Mouse (Mus musculus) cerebellum, adult 18-20 months (tissue): Measurements from ENCODE around the gene Hibch.

Experiments used
- DNase-seq, 2 experiments: peaks; one replicate each; pipeline ENCODE4 v3.0.0; 2021

Hibch gene

DNA sequence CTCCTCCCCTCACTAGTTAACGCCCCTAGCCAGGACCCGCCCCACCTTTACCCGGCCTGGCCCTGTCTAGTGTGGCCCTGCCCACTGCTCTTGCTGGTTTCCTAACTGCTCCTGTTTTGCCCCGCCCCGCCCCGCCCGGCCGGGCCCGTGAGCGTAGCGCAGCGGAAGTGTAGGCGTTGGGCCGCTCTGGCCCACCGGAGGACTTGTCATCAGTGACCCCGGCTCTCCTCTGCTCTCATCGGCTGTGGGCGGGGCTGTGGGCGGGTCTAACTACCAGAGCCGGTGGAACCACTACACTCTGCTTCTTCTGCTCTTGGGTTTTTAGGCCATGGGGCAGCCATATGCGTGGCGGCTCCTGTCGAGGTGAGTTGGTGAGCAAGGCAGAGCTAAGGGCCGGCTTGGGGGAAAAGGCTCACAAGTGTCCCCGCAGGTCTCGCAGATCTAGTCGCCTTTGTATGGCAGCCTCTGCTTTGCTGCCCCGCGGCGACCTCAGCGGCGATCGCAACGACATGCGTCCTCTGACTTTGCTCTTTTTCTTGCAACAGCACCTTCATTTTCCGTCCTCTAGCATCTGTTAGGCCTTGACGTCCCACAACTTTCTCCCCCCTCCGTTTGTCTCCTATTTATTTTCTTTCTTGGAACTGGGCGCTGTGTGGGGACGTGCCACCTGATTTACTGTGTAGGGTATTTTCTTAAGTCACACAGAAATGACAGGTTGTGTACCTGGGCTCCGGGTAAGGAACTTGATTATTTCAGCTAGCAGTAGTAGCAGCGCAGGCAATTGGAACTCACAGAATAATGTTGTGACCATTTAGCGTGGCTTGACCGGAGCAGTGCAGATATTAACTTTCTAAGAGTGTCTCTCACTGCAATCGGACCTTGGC, at the start of gene Hibch:
Hibch (plus strand) TSS at position 148 of the 884 bp plus-strand sequence.
- peak; percentile 97 to 98 for DNase-seq

- DNase-seq: peak in 1 of 2 experiments; percentile 13
Observed at GRCm38 (mm10) chr1:52795927-52796326, 48.8 kb upstream of the Hibch start.

DNA sequence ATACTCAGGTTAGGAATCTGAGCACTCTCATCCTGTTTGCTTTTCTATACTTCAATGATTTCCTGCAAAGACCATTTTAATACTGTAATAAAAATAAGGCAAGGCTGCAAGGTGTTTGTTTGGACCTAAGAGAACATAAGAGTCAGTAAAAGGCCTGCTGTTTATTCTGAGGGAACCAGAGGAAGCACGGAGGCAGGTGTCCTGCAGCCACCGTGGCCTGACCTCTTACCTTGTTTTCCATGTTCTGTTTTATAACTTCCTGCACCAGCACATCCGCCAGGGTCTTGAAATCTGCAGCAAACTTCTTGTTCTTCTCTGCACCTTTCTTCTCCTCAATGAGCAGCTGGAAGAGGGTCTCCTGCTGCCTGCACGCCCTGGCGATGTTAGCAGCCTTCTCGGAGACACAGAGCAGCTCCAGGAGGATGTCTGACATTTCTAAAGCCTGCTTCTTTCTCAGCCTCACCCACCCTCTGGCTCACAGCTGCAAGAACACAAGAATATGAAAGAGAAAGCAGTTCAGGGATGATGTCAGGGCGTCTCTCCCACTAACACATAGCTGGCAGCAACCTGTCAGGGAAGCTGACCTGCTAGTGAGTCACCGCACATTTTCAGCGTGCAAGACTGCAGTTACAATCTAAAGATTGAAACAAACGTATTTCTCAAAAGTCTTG, 45.5 kb upstream of the Hibch start:
- DNase-seq: peak; percentile 26 to 32

DNA sequence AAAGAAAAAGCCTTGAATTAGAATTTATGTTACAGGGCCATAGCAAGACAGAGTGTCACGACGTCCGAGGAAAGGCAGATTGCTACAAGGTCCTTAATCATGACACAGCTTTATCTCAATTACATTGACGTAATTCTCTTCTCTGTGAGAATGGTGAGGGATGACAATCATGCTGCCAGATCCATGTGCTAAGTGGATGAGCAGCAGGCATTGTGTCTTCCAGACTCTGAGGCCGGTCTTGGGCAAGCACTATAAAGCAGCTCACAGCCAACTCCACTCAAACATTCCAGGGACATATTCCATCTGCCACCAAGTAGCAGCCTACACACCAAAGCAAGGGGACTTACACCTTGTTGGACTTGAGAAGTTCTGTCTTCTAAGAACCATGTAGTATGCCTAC, 45.0 kb upstream of the Hibch start:
- DNase-seq: peak; percentile 44 to 47

GRCm38 (mm10) chr1:52800340-52800740, 44.4 kb upstream of the Hibch start:
- DNase-seq: no peak

DNA sequence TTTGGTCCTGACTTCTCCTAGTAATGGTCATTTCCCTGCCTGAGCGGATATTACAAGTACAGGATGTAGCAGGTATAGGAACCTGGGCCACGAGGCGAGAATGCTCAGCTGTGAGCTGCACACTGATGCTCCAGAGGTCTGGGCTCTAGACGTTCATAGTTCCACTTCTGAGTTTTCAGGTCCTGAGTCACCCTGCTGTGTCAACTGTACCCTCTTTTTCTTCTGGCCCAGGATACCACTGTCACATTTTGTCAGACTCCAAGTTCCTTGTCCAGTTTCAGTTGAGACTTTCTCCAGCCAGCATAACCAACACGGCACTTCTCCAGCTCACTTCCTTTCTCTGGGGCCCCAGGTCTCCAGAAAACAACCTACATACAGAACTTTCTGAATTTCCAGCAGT, 43.1 kb upstream of the Hibch start:
- DNase-seq: no peak

DNA sequence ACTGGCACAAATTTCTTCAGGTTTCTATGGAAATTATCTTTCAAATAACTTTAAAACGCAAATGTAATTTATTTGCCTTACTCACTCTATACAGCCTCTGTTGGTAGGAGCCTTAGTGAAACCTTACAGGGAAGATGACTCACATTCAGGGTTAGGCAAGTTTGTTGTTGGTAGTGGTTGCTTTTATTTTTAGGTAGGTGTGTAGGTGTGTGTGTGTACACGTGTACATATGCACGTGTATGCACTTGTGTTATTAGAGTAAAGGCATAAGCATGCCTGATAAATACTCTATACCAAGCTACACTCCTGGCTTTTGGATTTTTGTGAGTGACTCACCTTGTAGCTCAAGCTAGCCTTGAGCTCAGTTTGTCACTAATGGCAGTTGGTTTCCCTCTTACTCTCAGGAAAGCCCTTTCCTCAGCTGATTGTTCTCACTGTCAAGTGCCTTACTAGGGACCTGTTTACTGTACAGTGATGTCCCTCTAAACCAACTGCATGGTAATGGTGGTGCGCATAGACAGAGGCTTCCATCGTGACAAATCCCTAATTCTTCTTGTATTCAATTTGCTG, 42.2 kb upstream of the Hibch start:
- DNase-seq: no peak

GRCm38 (mm10) chr1:52805041-52805440, 39.7 kb upstream of the Hibch start:
- DNase-seq: no peak

DNA sequence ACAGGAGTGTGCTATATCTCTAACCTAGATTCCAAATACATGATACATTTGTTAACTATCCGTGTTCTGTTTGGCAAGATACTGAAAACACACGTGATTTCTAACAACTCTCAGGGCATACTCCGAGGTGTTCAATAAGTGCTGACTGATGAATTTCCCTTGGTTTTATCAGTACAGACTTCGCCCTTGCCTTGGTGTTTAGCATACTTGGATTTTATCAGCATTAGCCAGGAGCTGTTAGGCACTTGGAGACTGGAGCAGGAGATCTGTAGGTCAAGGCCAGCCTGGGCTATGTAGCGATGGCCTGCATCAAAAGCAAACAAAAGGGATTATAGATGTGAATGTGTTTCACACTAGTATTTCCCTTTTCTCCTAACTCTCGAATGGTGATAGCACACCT, 36.3 kb upstream of the Hibch start:
- DNase-seq: no peak

DNA sequence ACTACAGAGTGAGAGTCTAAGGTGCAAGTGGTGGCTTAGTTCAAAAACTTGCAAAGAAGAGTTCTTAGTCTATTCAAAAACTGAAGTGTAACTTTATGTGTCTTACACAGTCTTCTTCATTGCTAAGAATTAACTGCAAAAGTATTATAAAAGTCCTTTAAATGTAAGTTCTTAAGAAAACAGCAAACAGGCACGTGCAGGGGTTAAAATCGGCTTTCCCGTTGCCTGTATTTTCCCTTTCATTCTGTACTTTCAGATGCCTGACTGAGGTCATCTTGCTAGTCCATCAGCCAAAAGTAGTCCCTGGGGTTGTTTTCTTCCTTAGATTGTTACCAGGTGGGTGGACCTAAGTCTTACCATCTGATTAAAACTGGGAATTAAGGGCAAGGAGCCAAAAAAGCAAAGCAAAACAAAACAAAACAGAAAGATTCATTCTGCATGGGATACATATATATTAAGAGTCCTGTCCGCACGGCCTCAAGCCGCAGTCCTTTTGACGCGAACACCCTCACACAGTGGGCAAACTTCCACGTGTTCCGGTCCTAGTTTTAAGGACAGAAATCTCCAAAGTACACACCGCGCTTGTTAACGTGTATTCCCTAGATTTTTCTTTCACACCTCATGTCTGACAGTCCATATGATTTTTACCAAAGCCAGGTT, 28.4 kb upstream of the Hibch start:
- peak; percentile 29 to 55 for DNase-seq

DNA sequence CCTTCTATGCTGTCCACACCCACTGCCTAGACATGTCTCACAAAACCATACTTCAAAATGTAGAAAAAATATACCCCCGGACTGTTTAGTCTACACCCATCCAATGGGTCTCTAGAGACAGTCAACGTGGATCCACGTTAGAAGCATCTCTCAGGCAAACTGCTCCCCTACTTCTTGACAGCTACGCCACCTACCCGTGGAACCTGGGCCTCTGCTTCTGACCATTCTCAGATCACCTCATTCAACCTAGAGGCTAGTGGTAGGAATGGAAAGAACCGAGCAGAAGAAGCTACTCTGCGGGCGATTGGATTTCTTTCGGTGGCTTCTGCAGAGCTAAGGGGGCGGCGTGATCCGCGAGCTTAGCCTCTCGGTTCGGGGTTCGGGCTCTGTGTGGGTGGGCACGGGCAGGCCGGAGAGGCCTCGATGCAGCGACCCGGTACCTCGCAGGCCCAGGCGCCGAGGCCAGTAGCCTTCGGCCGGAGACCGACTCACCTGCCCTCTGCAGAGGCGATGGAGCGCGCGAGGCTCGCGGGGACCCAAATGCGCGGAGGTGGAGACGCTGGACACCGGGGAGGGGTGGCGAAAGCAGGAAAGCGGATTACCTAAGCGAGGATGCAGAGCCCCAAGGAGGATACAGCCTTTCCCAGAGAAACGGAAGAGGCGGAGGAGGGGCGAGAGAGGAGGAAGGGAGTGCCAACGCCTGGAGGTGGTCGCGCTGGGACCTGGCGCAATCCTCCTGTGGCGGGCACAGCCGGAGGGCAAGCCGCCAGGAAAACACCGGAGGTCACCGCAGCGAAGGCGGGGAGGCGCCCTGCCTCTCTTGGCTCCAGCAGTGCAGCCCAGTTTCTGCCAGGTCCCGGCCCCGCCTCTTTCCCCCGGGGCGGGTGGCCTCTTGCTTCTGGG, 27.6 kb upstream of the Hibch start, which contains the start of gene Inpp1:
Inpp1 (minus strand) TSS at position 779 of the 903 bp plus-strand sequence.
- DNase-seq: peak; percentile 90 to 91

- DNase-seq: no peak
Observed at GRCm38 (mm10) chr1:52817813-52818147, 26.9 kb upstream of the Hibch start.

GRCm38 (mm10) chr1:52839099-52839498, 5.6 kb upstream of the Hibch start:
- no peak for DNase-seq

GRCm38 (mm10) chr1:52844354-52844753, 375 bp upstream of the Hibch start:
- no peak for DNase-seq

GRCm38 (mm10) chr1:52846556-52846955, 1.8 kb downstream of the Hibch start:
- no peak for DNase-seq

- no peak for DNase-seq
Observed at GRCm38 (mm10) chr1:52849422-52849821, 4.7 kb downstream of the Hibch start.

DNA sequence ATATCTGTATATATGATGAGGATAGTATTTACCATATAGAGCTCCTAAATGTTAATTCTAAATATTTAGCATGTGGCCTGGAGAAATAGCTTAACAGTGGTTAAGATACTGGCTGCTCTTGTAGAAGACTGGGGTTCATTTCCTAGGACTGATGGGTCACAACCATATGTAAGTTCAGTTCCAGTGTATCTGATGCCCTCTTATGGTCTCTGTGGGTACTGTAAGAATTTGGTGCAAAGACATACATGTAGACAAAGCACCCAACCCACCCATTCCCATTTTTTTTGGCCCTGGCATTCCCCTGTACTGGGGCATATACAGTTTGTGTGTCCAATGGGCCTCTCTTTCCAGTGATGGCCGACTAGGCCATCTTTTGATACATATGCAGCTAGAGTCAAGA, 9.3 kb downstream of the Hibch start:
- peak; percentile 32 for DNase-seq

- DNase-seq: no peak
Observed at GRCm38 (mm10) chr1:52855904-52856601, 11.3 kb downstream of the Hibch start.

- DNase-seq: no peak
Observed at GRCm38 (mm10) chr1:52864220-52864619, 19.5 kb downstream of the Hibch start.

DNA sequence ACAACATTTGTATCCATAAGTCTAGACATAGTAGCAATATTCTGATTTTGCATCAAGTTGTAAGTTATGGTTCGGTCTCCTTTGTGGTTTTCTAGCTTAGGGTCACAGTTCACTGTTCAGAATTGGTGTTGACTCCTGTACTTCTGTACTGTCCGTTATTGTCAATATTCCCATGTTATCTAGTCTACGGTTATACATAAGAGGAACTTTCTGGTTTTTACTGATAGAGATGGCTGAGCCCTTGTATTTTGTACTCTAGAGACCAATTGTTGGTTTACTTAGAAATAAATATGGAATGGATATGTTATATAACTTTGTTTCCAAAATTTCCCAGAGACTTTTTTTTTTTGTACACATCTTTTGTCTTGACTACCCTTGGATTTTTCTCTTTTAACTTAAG, 21.3 kb downstream of the Hibch start:
- DNase-seq: no peak

DNA sequence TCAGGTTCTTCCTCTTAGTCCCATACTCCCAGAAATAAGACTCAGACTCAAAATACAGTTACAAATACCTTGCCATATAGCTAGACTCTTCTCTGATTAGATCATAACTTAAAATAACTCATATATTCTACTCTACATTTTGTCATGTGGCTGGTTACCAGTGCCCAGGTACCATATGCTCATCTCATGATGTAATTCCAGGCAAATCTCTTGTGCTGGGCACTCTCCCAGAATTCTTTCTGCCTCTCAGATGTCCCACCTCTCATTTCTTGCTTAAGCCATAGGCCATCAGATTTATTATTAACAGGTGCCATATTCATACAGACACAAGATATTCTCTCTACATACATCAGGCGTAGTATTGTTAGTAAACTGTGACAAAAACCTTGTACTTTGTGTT, 23.1 kb downstream of the Hibch start:
- DNase-seq: peak in 1 of 2 experiments; percentile 8

- no peak for DNase-seq
Observed at GRCm38 (mm10) chr1:52884208-52884607, 39.5 kb downstream of the Hibch start.
